Mouse (Mus musculus) thymus, postnatal 4 days (tissue): ENCODE data around the gene Asxl2.

Experiments
- DNase-seq: peaks from one replicate; pipeline ENCODE4 v3.0.0; 2021

The Asxl2 gene

GRCm38 (mm10) chr12:3547506-3547905 is 120.8 kb downstream of the Asxl2 start:
- peak; percentile 26 for DNase-seq

DNA sequence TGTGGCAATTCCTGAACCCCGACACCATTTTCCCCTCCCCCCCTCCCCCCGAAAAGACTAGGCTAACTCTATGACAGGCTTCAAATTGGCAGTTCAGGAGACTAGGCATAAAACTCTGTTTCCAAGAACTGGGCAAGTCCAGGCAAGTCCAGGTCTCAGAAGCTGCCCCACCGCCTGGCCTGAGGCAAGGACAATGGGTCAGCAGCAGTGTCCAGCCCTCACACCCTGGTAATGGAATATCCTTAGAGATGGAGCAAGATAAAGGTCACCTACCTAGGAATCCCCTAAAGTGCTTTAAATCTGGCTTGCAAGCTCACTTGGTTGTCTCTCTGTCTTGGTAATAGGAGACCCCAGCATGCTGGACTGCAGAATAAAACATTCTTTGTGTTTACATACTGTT is 121.3 kb downstream of the Asxl2 start:
- peak; percentile 26 for DNase-seq

GRCm38 (mm10) chr12:3548582-3549211 is 122.0 kb downstream of the Asxl2 start:
- peak; percentile 34 for DNase-seq

- peak; percentile 79 for DNase-seq
Observed at GRCm38 (mm10) chr12:3550280-3550679, 123.6 kb downstream of the Asxl2 start.
